Mouse (Mus musculus) liver, embryonic 15.5 days (tissue): ENCODE measurements around the gene Rdh7. TPM values are rescaled to one million over a fixed set of nuclear protein-coding genes. Genes with fewer than 3 reads are reported as not detected.
A peak's percentile ranks its signal among the peaks of the same experiment; 100 is the strongest.

Experiments used
- ATAC-seq: fragments of 200-750 bp; cut with Nextera tagmentation; 2 replicates; pipeline ENCODE4 v1.8.0; 2017; ENCODE audit warnings: moderate number of reproducible peaks, mild to moderate bottlenecking, moderate library complexity; ENCODE audit not compliant: insufficient read depth
- H3K27ac ChIP-seq: fragments of 300-500 bp; sonication (generic); replicated peaks from 2 replicates; pipeline ENCODE4 v1.5.1; 2015; ENCODE audit warnings: mild to moderate bottlenecking, inconsistent platforms
- H3K27me3 ChIP-seq: fragments of 300-500 bp; sonication (generic); 2 replicates; pipeline ENCODE4 v1.6.1; 2015; ENCODE audit warnings: mild to moderate bottlenecking, inconsistent platforms
- H3K36me3 ChIP-seq: fragments of 300-500 bp; sonication (generic); replicated peaks from 2 replicates; pipeline ENCODE4 v1.6.1; 2015; ENCODE audit warnings: moderate library complexity, mild to moderate bottlenecking, inconsistent platforms
- H3K4me1 ChIP-seq: fragments of 300-500 bp; sonication (generic); replicated peaks from 2 replicates; pipeline ENCODE4 v1.6.1; 2015; ENCODE audit warnings: inconsistent platforms
- H3K4me2 ChIP-seq: fragments of 300-500 bp; sonication (generic); 2 replicates; pipeline ENCODE4 v1.6.1; 2015; ENCODE audit warnings: moderate library complexity, mild to moderate bottlenecking, inconsistent platforms
- H3K4me3 ChIP-seq: fragments of 300-500 bp; sonication (generic); replicated peaks from 2 replicates; pipeline ENCODE4 v1.5.1; 2015; ENCODE audit warnings: mild to moderate bottlenecking, inconsistent platforms
- H3K9ac ChIP-seq: fragments of 300-500 bp; sonication (generic); 2 replicates; pipeline ENCODE4 v1.6.1; 2015; ENCODE audit warnings: moderate library complexity, mild to moderate bottlenecking, inconsistent platforms
- H3K9me3 ChIP-seq: fragments of 300-500 bp; sonication (generic); replicated peaks from 2 replicates; pipeline ENCODE4 v1.6.1; 2016; ENCODE audit warnings: inconsistent platforms
- WGBS: fragments of 180-500 bp; shearing (Covaris S2); methylation state at CpG from one replicate; pipeline ENCODE4 v1.1.7; 2015; ENCODE audit warnings: mixed read lengths; ENCODE audit not compliant: insufficient replicate concordance; 5-methylcytosine and 5-hydroxymethylcytosine counted together
- polyA plus RNA-seq: library from polyadenylated mRNA; unstranded; fragments of >200 nt; fragmentation: Nextera tagmentation; extraction: Ambion mirVana; gene quantifications from 2 replicates; pipeline ENCODE4 v1.2.1, GENCODE M21; 2015

Rdh7 gene
- polyA plus RNA-seq, 1 experiment from 2014 or later, result 8.8 TPM

DNA sequence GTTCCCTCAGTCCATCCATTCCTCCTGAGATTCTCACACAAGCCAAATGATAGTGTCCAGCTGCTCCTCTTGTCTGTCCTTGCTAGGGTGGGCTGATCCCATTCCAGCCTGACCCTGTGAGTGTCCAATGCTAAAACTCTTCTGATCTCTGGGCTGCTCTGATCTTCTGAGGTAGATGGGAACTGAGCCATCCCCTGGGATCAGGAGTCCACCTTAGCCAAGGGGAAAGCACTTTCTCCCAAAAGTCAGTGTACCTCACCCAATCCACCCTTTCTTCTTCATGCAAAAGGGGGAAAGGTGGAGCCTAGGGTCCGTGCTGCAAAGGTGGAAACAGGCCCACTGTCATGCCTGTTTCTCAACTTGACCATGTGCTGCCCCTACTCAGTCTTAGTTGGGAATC is 2.9 kb upstream of the Rdh7 start:
- H3K9ac ChIP-seq, result no peak overlapping the region
- WGBS, result 69% methylated on average over 1 of the region's 1 CpGs
- no peak for ATAC-seq

DNA sequence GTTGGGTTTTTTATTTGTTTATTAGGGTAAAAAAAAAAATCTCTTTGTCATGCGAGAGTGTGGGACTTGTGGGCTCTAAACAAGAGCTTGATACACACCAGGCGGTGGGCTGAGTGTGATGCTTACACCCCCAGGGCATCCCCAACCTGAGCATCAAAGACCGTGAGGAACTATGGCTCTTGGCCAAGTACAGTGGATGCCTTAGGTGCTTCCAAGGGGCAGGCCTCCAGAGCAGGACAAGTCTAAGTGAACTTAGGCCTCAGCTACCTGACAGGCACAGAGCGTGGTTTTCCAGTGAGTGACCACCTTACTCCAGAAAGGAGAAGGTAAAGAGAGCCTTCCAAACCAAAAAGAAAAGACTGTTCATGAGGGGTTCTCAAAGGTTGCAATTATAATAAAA is 1.6 kb downstream of the Rdh7 start:
- 0 out of 2 replicates have a peak, but pooled peaks cover 7% of the 10 kb centered on the region for H3K4me1 ChIP-seq
- H3K9ac ChIP-seq, result no peak overlapping the region
- no peak for ATAC-seq
- no peak overlapping the region for H3K4me2 ChIP-seq
- H3K9me3 ChIP-seq, result no peaks in the 10 kb centered on the region
- no peak overlapping the region for H3K27ac ChIP-seq
- WGBS, result 63% methylated on average over 4 of the region's 4 CpGs
- H3K36me3 ChIP-seq, result no peaks in the 10 kb centered on the region
- no peaks in the 10 kb centered on the region for H3K27me3 ChIP-seq
- no peak overlapping the region for H3K4me3 ChIP-seq

More for the DNA sequence above, 2.9 kb upstream of the Rdh7 start:
- no peaks in the 10 kb centered on the region for H3K9me3 ChIP-seq
- H3K4me1 ChIP-seq, result peaks cover 14% of the 10 kb centered on the region; the same call in 1 of the 2 replicates
- no peak overlapping the region for H3K27ac ChIP-seq
- no peaks in the 10 kb centered on the region for H3K27me3 ChIP-seq
- no peaks in the 10 kb centered on the region for H3K36me3 ChIP-seq
- no peak overlapping the region for H3K4me3 ChIP-seq
- H3K4me2 ChIP-seq, result no peak overlapping the region

- 46% methylated on average over 1 of the region's 1 CpGs for WGBS
- Histone ChIP-seq H3K4me2 (no peak overlapping the region), H3K36me3 (no peaks in the 10 kb centered on the region), H3K9me3 (no peaks in the 10 kb centered on the region), H3K4me1 (0 out of 2 replicates have a peak, but pooled peaks cover 7% of the 10 kb centered on the region), H3K27me3 (no peaks in the 10 kb centered on the region), H3K27ac (no peak overlapping the region), H3K9ac (no peak overlapping the region), H3K4me3 (no peak overlapping the region)
- ATAC-seq, result no peak
Observed at GRCm38 (mm10) chr10:127886551-127886950, 2.1 kb downstream of the Rdh7 start.

- no peak for ATAC-seq
- Histone ChIP-seq H3K27me3 (no peaks in the 10 kb centered on the region), H3K4me1 (peaks cover 17% of the 10 kb centered on the region), H3K4me3 (no peak overlapping the region), H3K4me2 (no peak overlapping the region), H3K9ac (no peak overlapping the region), H3K9me3 (no peaks in the 10 kb centered on the region), H3K36me3 (no peaks in the 10 kb centered on the region), H3K27ac (no peak overlapping the region)
- WGBS, result 75% methylated on average over 4 of the region's 4 CpGs
Observed at GRCm38 (mm10) chr10:127881041-127881440, 7.6 kb downstream of the Rdh7 start.

DNA sequence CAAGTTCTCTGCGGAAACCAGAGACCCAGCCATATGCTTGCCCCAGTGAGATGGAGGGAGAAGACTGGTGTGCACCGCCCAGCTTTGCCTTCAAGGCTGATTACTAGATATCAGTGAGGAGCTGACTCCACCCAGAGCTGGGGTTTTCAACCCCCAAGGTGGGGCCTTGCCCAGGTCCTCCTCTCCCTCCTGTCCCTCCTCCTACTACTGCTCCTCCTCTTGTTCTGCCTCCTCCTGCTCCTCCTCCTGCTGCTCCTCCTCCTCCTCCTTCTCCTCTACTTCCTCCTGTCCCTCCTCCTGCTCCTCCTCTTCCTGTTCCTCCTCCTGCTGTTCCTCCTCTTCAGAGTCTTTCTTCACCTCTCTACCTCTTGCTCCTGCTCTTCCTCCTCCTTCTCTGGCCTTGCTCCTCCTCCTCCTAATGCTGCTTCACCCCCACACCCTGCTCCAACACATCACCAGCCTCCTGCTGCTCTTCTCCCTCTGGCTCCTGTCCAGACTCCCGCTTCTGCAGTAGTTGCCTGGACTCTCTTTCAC is 9.4 kb downstream of the Rdh7 start:
- Histone ChIP-seq H3K4me2 (no peak overlapping the region), H3K9me3 (no peaks in the 10 kb centered on the region), H3K4me1 (peaks cover 17% of the 10 kb centered on the region), H3K27ac (0 out of 2 replicates have a peak overlapping the region, but pooled peaks have one; percentile 53), H3K36me3 (no peaks in the 10 kb centered on the region), H3K9ac (no peak overlapping the region), H3K27me3 (no peaks in the 10 kb centered on the region), H3K4me3 (no peak overlapping the region)
- peak; percentile 49 for ATAC-seq
- 44% methylated on average over 3 of the region's 3 CpGs for WGBS

- peak; percentile 29; the same call in 1 of the 2 replicates for ATAC-seq
- H3K27ac ChIP-seq, result peak overlapping the region; percentile 53
- H3K9me3 ChIP-seq, result no peaks in the 10 kb centered on the region
- peaks cover 17% of the 10 kb centered on the region for H3K4me1 ChIP-seq
- no peak overlapping the region for H3K4me3 ChIP-seq
- no peak overlapping the region for H3K9ac ChIP-seq
- 39% methylated on average over 3 of the region's 3 CpGs for WGBS
- H3K36me3 ChIP-seq, result no peaks in the 10 kb centered on the region
- H3K4me2 ChIP-seq, result no peak overlapping the region
- H3K27me3 ChIP-seq, result no peaks in the 10 kb centered on the region
Observed at GRCm38 (mm10) chr10:127878262-127879057, 10.2 kb downstream of the Rdh7 start.

DNA sequence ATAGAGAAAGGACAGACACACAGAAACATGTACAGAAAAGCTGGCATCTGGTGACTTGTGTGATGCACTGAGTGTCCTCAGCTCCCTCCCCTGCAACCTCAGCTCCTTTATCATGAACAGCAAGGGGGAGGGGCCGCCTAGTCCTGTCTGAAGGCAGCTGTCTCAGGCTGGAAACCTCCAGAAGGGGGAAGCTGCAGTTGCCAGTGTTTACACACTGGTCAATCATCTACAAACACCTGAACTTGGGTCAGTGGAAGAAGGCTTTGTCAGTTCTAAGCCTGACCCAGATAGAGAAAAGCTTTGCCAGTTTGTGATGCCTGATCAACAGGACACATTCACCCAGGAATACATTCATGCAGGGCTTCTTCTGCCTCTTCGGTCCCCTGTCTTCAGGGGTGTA is 10.9 kb downstream of the Rdh7 start:
- H3K9me3 ChIP-seq, result no peaks in the 10 kb centered on the region
- H3K4me2 ChIP-seq, result no peak overlapping the region
- H3K4me3 ChIP-seq, result no peak overlapping the region
- peaks cover 17% of the 10 kb centered on the region for H3K4me1 ChIP-seq
- H3K27me3 ChIP-seq, result no peaks in the 10 kb centered on the region
- no peaks in the 10 kb centered on the region for H3K36me3 ChIP-seq
- ATAC-seq, result peak; percentile 76
- H3K27ac ChIP-seq, result peak overlapping the region; percentile 53
- 38% methylated on average over 2 of the region's 2 CpGs for WGBS
- H3K9ac ChIP-seq, result no peak overlapping the region

DNA sequence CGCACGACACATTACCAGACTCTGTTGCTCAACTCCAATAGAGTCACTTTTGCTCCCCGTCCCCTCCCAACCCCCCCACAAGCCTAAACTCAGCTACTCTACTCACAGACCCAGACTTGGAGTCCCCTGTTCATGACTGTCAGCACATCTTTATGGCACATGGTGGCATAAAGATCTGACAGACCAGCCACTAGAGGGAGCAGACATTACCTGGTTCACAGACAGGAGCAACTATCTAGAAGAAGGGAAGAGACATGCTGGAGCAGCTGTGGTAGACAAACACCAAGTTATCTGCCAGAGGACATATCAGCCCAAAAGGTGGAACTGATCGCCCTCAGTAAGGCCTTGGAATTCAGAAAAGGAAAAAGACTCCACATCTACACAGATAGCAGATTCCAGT is 16.1 kb downstream of the Rdh7 start:
- Histone ChIP-seq H3K9me3 (no peaks in the 10 kb centered on the region), H3K9ac (no peak overlapping the region), H3K4me1 (no peaks in the 10 kb centered on the region), H3K27ac (no peak overlapping the region), H3K27me3 (no peaks in the 10 kb centered on the region), H3K4me2 (no peak overlapping the region), H3K36me3 (no peaks in the 10 kb centered on the region), H3K4me3 (no peak overlapping the region)
- 61% methylated on average over 4 of the region's 4 CpGs for WGBS
- ATAC-seq, result no peak

DNA sequence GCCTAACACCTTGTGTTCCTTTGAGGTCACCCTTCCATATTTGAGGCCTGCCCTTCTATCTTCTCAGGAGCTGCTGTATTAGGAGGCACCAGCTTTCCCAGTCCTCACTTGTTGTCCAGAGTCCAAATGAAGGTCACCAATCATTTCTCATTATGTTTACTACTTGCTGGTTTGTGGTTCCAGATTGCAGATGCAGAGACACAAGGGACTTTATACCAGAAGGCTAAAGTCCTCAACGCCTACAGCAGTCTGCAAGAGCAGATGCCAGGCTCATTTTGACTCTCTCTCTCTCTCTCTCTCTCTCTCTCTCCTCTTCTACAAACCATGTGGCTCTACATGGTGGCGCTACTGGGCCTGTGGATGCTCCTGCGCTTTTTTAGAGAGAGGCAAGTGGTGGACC is 22.4 kb downstream of the Rdh7 start, which contains the start of gene Rdh16f2:
TSS of gene Rdh16f2 (plus strand) at position 243 of the 400 bp plus-strand sequence.
- Histone ChIP-seq H3K4me3 (no peak within 1 kb of the TSS), H3K9me3 (no peaks in the 10 kb centered on the region), H3K4me2 (no peak within 1 kb of the TSS), H3K36me3 (no peaks in the 10 kb centered on the region), H3K27ac (no peak within 1 kb of the TSS), H3K27me3 (no peaks in the 10 kb centered on the region), H3K4me1 (no peaks in the 10 kb centered on the region), H3K9ac (no peak within 1 kb of the TSS)
- no peak for ATAC-seq
- WGBS, result 53% methylated on average over 3 of the region's 3 CpGs

DNA sequence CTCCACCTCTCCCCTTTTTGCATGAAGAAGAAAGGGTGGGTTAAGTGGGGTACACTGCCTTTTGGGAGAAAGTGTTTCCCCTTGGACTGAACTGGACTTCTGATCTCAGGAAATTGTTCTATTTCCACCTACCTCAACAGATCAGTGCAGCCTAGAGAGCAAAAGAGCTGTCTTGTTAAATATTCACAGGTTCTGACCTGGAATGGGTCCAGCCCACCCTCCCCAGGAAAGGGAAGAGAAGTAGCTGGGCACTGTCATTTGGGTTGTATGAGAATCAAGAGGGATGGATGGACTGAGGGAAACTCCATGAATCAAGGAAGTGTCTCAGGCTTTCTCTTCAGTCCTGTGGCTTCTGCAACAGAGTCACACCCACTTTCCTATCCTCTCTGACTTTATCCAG is 23.7 kb downstream of the Rdh7 start:
- Histone ChIP-seq H3K27me3 (no peaks in the 10 kb centered on the region), H3K4me3 (no peak overlapping the region), H3K27ac (no peak overlapping the region), H3K36me3 (no peaks in the 10 kb centered on the region), H3K9ac (no peak overlapping the region), H3K9me3 (no peaks in the 10 kb centered on the region), H3K4me2 (no peak overlapping the region), H3K4me1 (no peaks in the 10 kb centered on the region)
- no peak for ATAC-seq

DNA sequence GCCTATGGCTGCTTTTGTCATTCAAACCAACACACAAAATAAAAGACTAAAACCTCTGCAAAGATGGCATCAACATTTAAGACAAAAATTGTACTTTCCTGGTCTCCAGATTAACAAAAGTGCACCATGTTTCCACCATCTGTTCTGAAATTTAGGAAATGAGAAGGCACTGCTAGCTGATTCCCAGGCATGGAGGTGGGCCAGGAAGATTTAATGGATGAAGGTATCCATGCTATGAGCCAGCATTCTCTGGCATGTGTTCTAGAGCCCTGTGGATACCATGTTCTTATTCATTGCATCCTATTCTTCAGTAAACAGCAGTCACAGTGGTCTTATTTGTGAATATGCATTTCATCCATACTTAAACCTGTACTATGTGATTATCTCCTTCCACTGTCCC is 32.2 kb downstream of the Rdh7 start:
- no peak for ATAC-seq

More for the DNA sequence above, 32.2 kb downstream of the Rdh7 start:
- Histone ChIP-seq H3K4me2 (no peak overlapping the region), H3K36me3 (no peaks in the 10 kb centered on the region), H3K9me3 (no peaks in the 10 kb centered on the region), H3K27me3 (no peaks in the 10 kb centered on the region), H3K27ac (no peak overlapping the region), H3K4me3 (no peak overlapping the region), H3K9ac (no peak overlapping the region), H3K4me1 (no peaks in the 10 kb centered on the region)
